Mouse (Mus musculus) C2C12 (cell line): ENCODE measurements around the gene Slc37a3.

Experiments
- CEBPB ChIP-seq: IDR thresholded peaks from one replicate; pipeline ENCODE4 v1.6.1; 2011; ENCODE audit warnings: low read depth, mild to moderate bottlenecking, control low read depth, moderate library complexity
- CTCF ChIP-seq: IDR thresholded peaks from one replicate; pipeline ENCODE4 v1.5.1; 2011; ENCODE audit not compliant: control insufficient read depth, insufficient read depth, insufficient read length
- MAX ChIP-seq: IDR thresholded peaks from one replicate; pipeline ENCODE4 v1.6.1; 2011; ENCODE audit warnings: mild to moderate bottlenecking, control low read depth
- MYOG ChIP-seq: IDR thresholded peaks from one replicate; pipeline ENCODE4 v1.6.1; 2011; ENCODE audit not compliant: control insufficient read depth, insufficient read length; ENCODE audit errors: extremely low read depth
- USF1 ChIP-seq: IDR thresholded peaks from one replicate; pipeline ENCODE4 v1.6.1; 2011; ENCODE audit warnings: low read depth, mild to moderate bottlenecking, control low read depth, moderate library complexity

DNA sequence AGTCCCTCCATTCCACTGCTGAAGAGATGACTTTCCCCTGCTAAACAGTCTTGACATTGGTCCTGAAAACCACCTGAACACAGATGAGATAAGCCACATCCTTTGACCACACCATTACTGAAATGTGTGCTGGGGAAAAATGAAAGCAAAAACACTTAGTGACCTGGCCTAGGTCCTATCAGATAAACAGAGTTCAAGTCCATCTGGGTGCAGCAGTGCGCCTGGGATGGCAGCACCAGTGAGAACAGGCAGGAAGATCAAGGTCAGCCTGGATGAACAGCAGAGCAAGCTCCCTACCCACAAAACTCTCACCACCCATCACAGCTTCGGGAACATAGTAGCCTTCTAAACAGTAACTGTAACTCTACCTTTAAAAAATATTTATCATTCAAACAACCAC lies 35.7 kb downstream of the Slc37a3 start:
- TF ChIP-seq USF1 (no peak), CTCF (no peak), MAX (no peak), MYOG (no peak), CEBPB (no peak)
